Mouse (Mus musculus): ENCODE data around the gene Olfr893. TPM values are rescaled to one million over a fixed set of nuclear protein-coding genes. Genes with fewer than 3 reads are reported as not detected.
"Not testable (repeated sequence)": the region's sequence is repeated elsewhere in the genome, so short reads cannot be mapped to it uniquely, and the experiment has no call there.

The Olfr893 gene
- not detected in 2 replicates for polyA plus RNA-seq (2015; fragmentation: Nextera tagmentation; extraction: Ambion mirVana)

- DNase-seq (ENCODE audit: low spot score) (no peak), ATAC-seq (replicated peaks; ENCODE audit: low FRiP score, low read depth) (no peak)
- no peaks in the 10 kb centered on the region for H3K36me3 ChIP-seq (ENCODE audit: insufficient read depth, low read length)
- no peak within 1 kb of the TSS for H3K4me3 ChIP-seq (replicated peaks; ENCODE audit: low read depth, low read length)
- H3K9ac ChIP-seq (ENCODE audit: low read depth, low read length), result no peak within 1 kb of the TSS
- H3K4me1 ChIP-seq (replicated peaks; ENCODE audit: insufficient read depth, low read length), result no peaks in the 10 kb centered on the region
- no peak within 1 kb of the TSS for H3K4me2 ChIP-seq (ENCODE audit: low read length)
- no peak for TF ChIP-seq CTCF (IDR thresholded peaks at IDR 0.05; ENCODE audit: low read depth)
- WGBS, result 81% methylated on average over 3 of the region's 3 CpGs
- H3K27ac ChIP-seq, result no peak within 1 kb of the TSS
- H3K27me3 ChIP-seq (ENCODE audit: insufficient read depth, low read length), result no peaks in the 10 kb centered on the region
- no peaks in the 10 kb centered on the region for H3K9me3 ChIP-seq (replicated peaks; ENCODE audit: low read length)
Observed at GRCm38 (mm10) chr9:38208065-38208464, at the start of gene Olfr893. Gene Olfr893, plus strand, starts transcription at chr9:38208365.

DNA sequence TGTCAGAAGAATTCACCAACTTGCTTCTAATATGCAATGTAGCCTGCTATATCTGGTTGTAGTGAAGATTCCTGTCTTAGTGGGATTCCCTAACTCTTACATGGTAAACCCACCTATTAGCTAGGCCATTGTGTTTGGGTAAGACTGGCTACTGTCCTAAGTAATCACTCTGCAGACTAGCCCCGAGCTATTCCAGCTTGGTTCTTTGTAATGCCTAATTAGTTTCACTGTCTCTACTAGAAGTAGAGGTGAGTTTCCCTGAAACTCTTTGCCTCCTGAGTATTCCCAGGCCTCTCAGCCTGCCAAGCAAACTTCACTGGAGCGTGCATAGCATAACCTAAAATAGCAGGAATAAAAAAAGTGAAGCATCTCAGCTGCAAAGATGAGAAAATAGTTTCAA lies 39.8 kb upstream of the Olfr893 start:
- DNase-seq (ENCODE audit: low spot score); H3K27ac ChIP-seq; H3K9me3 ChIP-seq (replicated peaks; ENCODE audit: low read length); H3K27me3 ChIP-seq (ENCODE audit: insufficient read depth, low read length); H3K4me2 ChIP-seq (ENCODE audit: low read length); H3K4me3 ChIP-seq (replicated peaks; ENCODE audit: low read depth, low read length); H3K9ac ChIP-seq (ENCODE audit: low read depth, low read length); H3K4me1 ChIP-seq (replicated peaks; ENCODE audit: insufficient read depth, low read length); H3K36me3 ChIP-seq (ENCODE audit: insufficient read depth, low read length); ATAC-seq (replicated peaks; ENCODE audit: low FRiP score, low read depth): not testable (repeated sequence)
- 61% methylated on average over 2 of the region's 2 CpGs for WGBS

DNA sequence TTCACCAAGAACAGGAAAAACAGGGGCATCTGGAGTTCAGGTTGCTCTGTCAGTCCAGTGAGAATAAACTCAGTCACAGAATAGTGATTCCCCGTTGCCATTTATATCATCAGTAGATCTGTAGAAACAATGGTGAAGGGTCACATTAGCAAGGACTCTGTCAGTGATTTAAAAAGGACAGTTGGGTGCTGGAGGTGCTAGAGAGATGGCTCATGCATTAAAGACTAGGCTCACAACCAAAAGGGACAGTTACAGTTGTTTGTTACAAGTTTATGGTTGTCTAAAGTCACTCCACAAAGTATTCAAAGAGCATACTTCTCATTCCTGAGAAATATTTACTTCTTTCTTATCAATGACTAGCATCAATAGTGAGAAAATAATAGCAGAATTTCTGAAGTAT lies 27.4 kb upstream of the Olfr893 start, which contains the start of gene Olfr891:
Gene Olfr891, minus strand, starts transcription at position 101 of the 400 bp plus-strand sequence.
- H3K4me3 ChIP-seq (replicated peaks; ENCODE audit: low read depth, low read length), result no peak within 1 kb of the TSS
- H3K36me3 ChIP-seq (ENCODE audit: insufficient read depth, low read length), result no peaks in the 10 kb centered on the region
- no peaks in the 10 kb centered on the region for H3K27me3 ChIP-seq (ENCODE audit: insufficient read depth, low read length)
- no peak within 1 kb of the TSS for H3K9ac ChIP-seq (ENCODE audit: low read depth, low read length)
- DNase-seq (ENCODE audit: low spot score) (no peak), ATAC-seq (replicated peaks; ENCODE audit: low FRiP score, low read depth) (no peak)
- no peaks in the 10 kb centered on the region for H3K4me1 ChIP-seq (replicated peaks; ENCODE audit: insufficient read depth, low read length)
- TF ChIP-seq CTCF (IDR thresholded peaks at IDR 0.05; ENCODE audit: low read depth), result no peak
- no peak within 1 kb of the TSS for H3K4me2 ChIP-seq (ENCODE audit: low read length)
- H3K9me3 ChIP-seq (replicated peaks; ENCODE audit: low read length), result no peaks in the 10 kb centered on the region
- H3K27ac ChIP-seq, result no peak within 1 kb of the TSS
- WGBS, result 65% methylated on average over 1 of the region's 1 CpGs

DNA sequence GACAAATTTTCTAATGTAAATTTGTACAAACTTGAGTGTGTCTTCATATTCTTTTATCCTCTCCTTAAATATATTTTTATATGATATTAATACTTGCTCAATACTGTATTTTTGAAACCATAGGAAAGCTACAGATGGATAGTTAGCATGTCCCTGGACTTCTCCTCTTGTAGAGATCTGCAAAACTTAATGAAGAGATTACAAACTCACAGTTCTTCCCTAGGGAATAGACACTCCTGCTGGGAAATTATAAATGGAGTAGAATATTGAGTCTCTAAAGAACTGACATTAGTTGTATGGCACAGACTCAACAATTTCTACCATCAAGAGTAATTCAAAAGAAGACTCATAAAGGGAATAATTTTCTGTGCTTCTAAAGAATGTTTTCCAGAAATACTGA lies 9.6 kb downstream of the Olfr893 start, which contains the start of gene Olfr894:
Gene Olfr894, plus strand, starts transcription at position 301 of the 400 bp plus-strand sequence.
- Histone ChIP-seq H3K9ac (ENCODE audit: low read depth, low read length) (no peak within 1 kb of the TSS), H3K4me2 (ENCODE audit: low read length) (no peak within 1 kb of the TSS), H3K27me3 (ENCODE audit: insufficient read depth, low read length) (no peaks in the 10 kb centered on the region), H3K4me1 (replicated peaks; ENCODE audit: insufficient read depth, low read length) (no peaks in the 10 kb centered on the region), H3K36me3 (ENCODE audit: insufficient read depth, low read length) (no peaks in the 10 kb centered on the region), H3K27ac (no peak within 1 kb of the TSS), H3K9me3 (replicated peaks; ENCODE audit: low read length) (no peaks in the 10 kb centered on the region), H3K4me3 (replicated peaks; ENCODE audit: low read depth, low read length) (no peak within 1 kb of the TSS)
- no peak for ATAC-seq (replicated peaks; ENCODE audit: low FRiP score, low read depth)
- TF ChIP-seq CTCF (IDR thresholded peaks at IDR 0.05; ENCODE audit: low read depth), result no peak
- no peak for DNase-seq (ENCODE audit: low spot score)

GRCm38 (mm10) chr9:38252474-38252873 lies 44.3 kb downstream of the Olfr893 start, which contains the start of gene Olfr143:
Gene Olfr143, plus strand, starts transcription at chr9:38252774.
- H3K27ac ChIP-seq, result no peak within 1 kb of the TSS
- no peaks in the 10 kb centered on the region for H3K4me1 ChIP-seq (replicated peaks; ENCODE audit: insufficient read depth, low read length)

More at GRCm38 (mm10) chr9:38252474-38252873, 44.3 kb downstream of the Olfr893 start, which contains the start of gene Olfr143:
- Histone ChIP-seq H3K27me3 (ENCODE audit: insufficient read depth, low read length) (no peaks in the 10 kb centered on the region), H3K36me3 (ENCODE audit: insufficient read depth, low read length) (no peaks in the 10 kb centered on the region), H3K4me2 (ENCODE audit: low read length) (no peak within 1 kb of the TSS), H3K4me3 (replicated peaks; ENCODE audit: low read depth, low read length) (no peak within 1 kb of the TSS), H3K9ac (ENCODE audit: low read depth, low read length) (no peak within 1 kb of the TSS), H3K9me3 (replicated peaks; ENCODE audit: low read length) (no peaks in the 10 kb centered on the region)
- ATAC-seq (replicated peaks; ENCODE audit: low FRiP score, low read depth) (no peak), DNase-seq (ENCODE audit: low spot score) (no peak)
- TF ChIP-seq CTCF (IDR thresholded peaks at IDR 0.05; ENCODE audit: low read depth), result no peak

Other genes starting within 250 kb of the Olfr893 start
- gene Olfr881, start 216.5 kb upstream of the Olfr893 start, polyA plus RNA-seq (2015; fragmentation: Nextera tagmentation; extraction: Ambion mirVana), result not detected in 2 replicates
- gene Olfr883, start 182.6 kb upstream of the Olfr893 start, polyA plus RNA-seq (2015; fragmentation: Nextera tagmentation; extraction: Ambion mirVana), result not detected in 2 replicates
- not detected in 2 replicates for gene Olfr884, start 161.8 kb upstream of the Olfr893 start, polyA plus RNA-seq (2015; fragmentation: Nextera tagmentation; extraction: Ambion mirVana)
- not detected in 2 replicates for gene Olfr885, start 147.0 kb upstream of the Olfr893 start, polyA plus RNA-seq (2015; fragmentation: Nextera tagmentation; extraction: Ambion mirVana)
- not detected in 2 replicates for gene Olfr887, start 124.3 kb upstream of the Olfr893 start, polyA plus RNA-seq (2015; fragmentation: Nextera tagmentation; extraction: Ambion mirVana)
- not detected in 2 replicates for gene Olfr888, start 100.2 kb upstream of the Olfr893 start, polyA plus RNA-seq (2015; fragmentation: Nextera tagmentation; extraction: Ambion mirVana)
- 0.03 TPM in 1 of 2 replicates, not detected in the other for gene Olfr889, start 93.2 kb upstream of the Olfr893 start, polyA plus RNA-seq (2015; fragmentation: Nextera tagmentation; extraction: Ambion mirVana)
- not detected in 2 replicates for gene Olfr890, start 65.8 kb upstream of the Olfr893 start, polyA plus RNA-seq (2015; fragmentation: Nextera tagmentation; extraction: Ambion mirVana)
- not detected in 2 replicates for gene Olfr891, start 27.5 kb upstream of the Olfr893 start, polyA plus RNA-seq (2015; fragmentation: Nextera tagmentation; extraction: Ambion mirVana)
- gene Olfr894, start 9.7 kb downstream of the Olfr893 start, polyA plus RNA-seq (2015; fragmentation: Nextera tagmentation; extraction: Ambion mirVana), result not detected in 2 replicates
- gene Olfr143, start 44.4 kb downstream of the Olfr893 start, polyA plus RNA-seq (2015; fragmentation: Nextera tagmentation; extraction: Ambion mirVana), result not detected in 2 replicates
- gene Olfr895, start 59.5 kb downstream of the Olfr893 start, polyA plus RNA-seq (2015; fragmentation: Nextera tagmentation; extraction: Ambion mirVana), result not detected in 2 replicates
- gene Olfr896-ps1, start 82.7 kb downstream of the Olfr893 start, polyA plus RNA-seq (2015; fragmentation: Nextera tagmentation; extraction: Ambion mirVana), result not detected in 2 replicates
- gene Olfr25, start 120.7 kb downstream of the Olfr893 start, polyA plus RNA-seq (2015; fragmentation: Nextera tagmentation; extraction: Ambion mirVana), result not detected in 2 replicates
- not detected in 2 replicates for gene Olfr898, start 140.0 kb downstream of the Olfr893 start, polyA plus RNA-seq (2015; fragmentation: Nextera tagmentation; extraction: Ambion mirVana)
- gene Olfr250, start 158.5 kb downstream of the Olfr893 start, polyA plus RNA-seq (2015; fragmentation: Nextera tagmentation; extraction: Ambion mirVana), result not detected in 2 replicates
- not detected in 2 replicates for gene Olfr251, start 168.7 kb downstream of the Olfr893 start, polyA plus RNA-seq (2015; fragmentation: Nextera tagmentation; extraction: Ambion mirVana)
- not detected in 2 replicates for gene Olfr147, start 193.3 kb downstream of the Olfr893 start, polyA plus RNA-seq (2015; fragmentation: Nextera tagmentation; extraction: Ambion mirVana)
- not detected in 2 replicates for gene Olfr901, start 221.1 kb downstream of the Olfr893 start, polyA plus RNA-seq (2015; fragmentation: Nextera tagmentation; extraction: Ambion mirVana)
- not detected in 2 replicates for gene Olfr902, start 239.3 kb downstream of the Olfr893 start, polyA plus RNA-seq (2015; fragmentation: Nextera tagmentation; extraction: Ambion mirVana)